Mouse (Mus musculus) intestine, postnatal 0 days (tissue): ENCODE data around the gene Rrn3. TPM values are rescaled to one million over a fixed set of nuclear protein-coding genes. Genes with fewer than 3 reads are reported as not detected.

ENCODE experiments used
- ATAC-seq: fragments of 200-750 bp; cut with Nextera tagmentation; 2 replicates; pipeline ENCODE4 v1.8.0; 2017; ENCODE audit warnings: mild to moderate bottlenecking, moderate TSS enrichment, moderate library complexity
- H3K27ac ChIP-seq: fragments of 300-500 bp; sonication (generic); 2 replicates; pipeline ENCODE4 v1.5.1; 2014; ENCODE audit warnings: mild to moderate bottlenecking, low read depth, low read length, moderate library complexity
- H3K27me3 ChIP-seq: fragments of 300-500 bp; sonication (generic); replicated peaks from 2 replicates; pipeline ENCODE4 v1.6.1; 2014; ENCODE audit warnings: low read length, mixed read lengths; ENCODE audit not compliant: control insufficient read depth, insufficient read depth
- H3K36me3 ChIP-seq: fragments of 300-500 bp; sonication (generic); 2 replicates; pipeline ENCODE4 v1.6.1; 2014; ENCODE audit warnings: mild to moderate bottlenecking, moderate library complexity; ENCODE audit not compliant: control insufficient read depth, insufficient read depth
- H3K4me1 ChIP-seq: fragments of 300-500 bp; sonication (generic); replicated peaks from 2 replicates; pipeline ENCODE4 v1.6.1; 2014; ENCODE audit warnings: antibody characterized with exemption, low read length, mixed read lengths; ENCODE audit not compliant: control insufficient read depth, insufficient read depth
- H3K4me2 ChIP-seq: fragments of 300-500 bp; sonication (generic); replicated peaks from 2 replicates; pipeline ENCODE4 v1.6.1; 2014; ENCODE audit warnings: low read depth, mild to moderate bottlenecking, moderate library complexity
- H3K4me3 ChIP-seq: fragments of 300-500 bp; sonication (generic); 2 replicates; pipeline ENCODE4 v1.5.1; 2014; ENCODE audit warnings: low read depth, low read length
- H3K9ac ChIP-seq: fragments of 300-500 bp; sonication (generic); 2 replicates; pipeline ENCODE4 v1.6.1; 2014; ENCODE audit warnings: mild to moderate bottlenecking, low read depth, low read length
- H3K9me3 ChIP-seq: fragments of 300-500 bp; sonication (generic); 2 replicates; pipeline ENCODE4 v1.6.1; 2016; ENCODE audit warnings: mixed run types; ENCODE audit not compliant: control insufficient read depth
- CTCF ChIP-seq: sonication (generic); IDR thresholded peaks from 2 replicates; pipeline ENCODE4 v1.5.1; 2016; ENCODE audit warnings: low read depth, mild to moderate bottlenecking, control low read depth, antibody characterized with exemption, moderate library complexity
- WGBS: fragments of 180-500 bp; shearing (Covaris S2); extraction: QIAGEN DNeasy Blood & Tissue Kit; methylation state at CpG from one replicate; pipeline ENCODE4 v1.1.7; 2014; 5-methylcytosine and 5-hydroxymethylcytosine counted together
- polyA plus RNA-seq: library from polyadenylated mRNA; unstranded; fragments of >200 nt; fragmentation: Nextera tagmentation; extraction: Ambion mirVana; gene quantifications from 2 replicates; pipeline ENCODE4 v1.2.1, GENCODE M21; 2015

The Rrn3 gene
- polyA plus RNA-seq, 1 experiment from 2014 or later, result 22.6 TPM

DNA sequence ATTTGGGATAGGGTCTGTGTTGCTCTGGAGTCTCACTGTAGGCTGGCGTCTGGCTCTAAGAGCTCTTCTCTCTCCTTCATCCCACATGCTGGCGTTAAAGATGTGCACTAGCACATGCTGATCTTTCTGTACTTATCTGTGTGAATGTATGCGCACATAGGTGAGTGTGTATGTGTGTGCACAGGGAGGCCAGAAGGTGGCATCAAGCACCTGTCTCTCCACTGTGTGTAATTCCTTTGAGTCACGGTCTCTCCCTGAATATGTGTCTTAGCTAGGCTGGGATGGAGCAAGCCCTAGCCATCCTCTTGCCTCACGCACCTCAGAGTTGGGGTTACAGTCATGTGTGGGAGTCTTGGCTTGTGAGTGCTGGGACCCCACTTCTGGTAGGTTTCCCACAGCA, 40.3 kb downstream of the Rrn3 start:
- H3K4me3 ChIP-seq, result no peak overlapping the region

DNA sequence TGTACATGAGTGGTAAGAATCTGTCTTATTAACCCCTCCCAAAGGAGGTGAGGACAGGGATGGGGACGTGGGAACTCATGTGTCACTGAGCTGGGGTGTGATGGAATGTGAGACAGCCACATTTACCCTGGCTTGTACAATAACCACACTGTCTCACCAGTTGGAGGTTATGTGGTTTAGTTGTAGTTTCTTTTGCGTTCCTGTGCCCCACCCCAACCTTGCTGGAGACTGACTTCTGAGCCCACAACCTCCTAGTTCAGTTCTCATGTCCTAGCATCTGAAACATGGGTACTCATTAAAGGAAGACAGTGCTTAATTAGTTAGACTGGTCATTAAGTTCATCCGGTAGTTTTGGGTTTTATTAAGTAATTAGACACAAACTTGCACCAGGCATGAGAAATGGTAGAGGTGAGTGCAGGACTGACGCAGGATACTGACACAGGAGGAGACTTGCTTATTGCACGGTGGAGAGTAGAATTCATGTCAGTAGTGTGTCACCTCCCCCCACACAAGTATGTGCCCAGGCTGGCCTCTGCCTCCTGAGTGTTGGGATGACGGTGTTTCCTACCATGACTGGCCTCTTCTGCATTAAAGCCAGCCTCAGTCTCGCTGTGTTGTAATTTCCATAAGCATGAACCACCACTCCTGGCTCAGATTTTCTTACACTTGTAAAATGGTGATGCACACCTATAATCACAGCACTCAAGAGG, 45.4 kb downstream of the Rrn3 start:
- Histone ChIP-seq H3K4me1 (no peaks in the 10 kb centered on the region), H3K4me2 (no peak overlapping the region), H3K36me3 (peaks cover 37% of the 10 kb centered on the region), H3K4me3 (no peak overlapping the region), H3K27ac (no peak overlapping the region), H3K9ac (no peak overlapping the region), H3K27me3 (no peaks in the 10 kb centered on the region), H3K9me3 (no peaks in the 10 kb centered on the region)
- TF ChIP-seq CTCF, result no peak
- no peak for ATAC-seq
- WGBS, result 77% methylated on average over 7 of the region's 7 CpGs

More for the DNA sequence above, 40.3 kb downstream of the Rrn3 start:
- no peaks in the 10 kb centered on the region for H3K36me3 ChIP-seq
- H3K9me3 ChIP-seq, result no peaks in the 10 kb centered on the region
- no peak overlapping the region for H3K27ac ChIP-seq
- H3K9ac ChIP-seq, result no peak overlapping the region
- no peak for ATAC-seq
- H3K4me1 ChIP-seq, result no peaks in the 10 kb centered on the region
- no peaks in the 10 kb centered on the region for H3K27me3 ChIP-seq
- WGBS, result 95% methylated on average over 5 of the region's 5 CpGs
- peak; percentile 56 for TF ChIP-seq CTCF
- H3K4me2 ChIP-seq, result no peak overlapping the region

DNA sequence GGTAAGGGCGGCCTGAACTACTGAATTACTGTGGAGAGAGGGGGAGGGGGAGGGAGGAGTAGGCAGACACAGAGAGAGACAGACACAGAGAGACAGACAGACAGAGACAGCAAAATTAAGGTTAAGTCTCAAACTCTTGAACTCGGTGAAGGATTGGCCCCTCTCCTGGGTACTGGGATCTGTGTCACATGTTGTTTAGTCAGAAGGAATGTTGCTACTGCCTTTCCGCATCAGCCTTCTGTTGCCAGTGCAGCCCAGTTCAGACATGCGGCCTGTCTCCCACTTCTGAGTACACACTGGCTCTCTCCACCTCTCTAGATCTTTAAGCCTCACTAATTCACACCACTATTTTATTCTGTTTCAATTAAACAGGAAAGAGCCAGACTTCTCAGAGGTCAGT, 46.0 kb downstream of the Rrn3 start:
- H3K4me2 ChIP-seq, result no peak overlapping the region
- H3K9me3 ChIP-seq, result no peaks in the 10 kb centered on the region
- no peak overlapping the region for H3K27ac ChIP-seq
- ATAC-seq, result no peak
- no peak for TF ChIP-seq CTCF
- no peaks in the 10 kb centered on the region for H3K27me3 ChIP-seq
- H3K9ac ChIP-seq, result no peak overlapping the region
- no peaks in the 10 kb centered on the region for H3K4me1 ChIP-seq
- 91% methylated on average over 4 of the region's 4 CpGs for WGBS
- peaks cover 43% of the 10 kb centered on the region for H3K36me3 ChIP-seq
- H3K4me3 ChIP-seq, result no peak overlapping the region

DNA sequence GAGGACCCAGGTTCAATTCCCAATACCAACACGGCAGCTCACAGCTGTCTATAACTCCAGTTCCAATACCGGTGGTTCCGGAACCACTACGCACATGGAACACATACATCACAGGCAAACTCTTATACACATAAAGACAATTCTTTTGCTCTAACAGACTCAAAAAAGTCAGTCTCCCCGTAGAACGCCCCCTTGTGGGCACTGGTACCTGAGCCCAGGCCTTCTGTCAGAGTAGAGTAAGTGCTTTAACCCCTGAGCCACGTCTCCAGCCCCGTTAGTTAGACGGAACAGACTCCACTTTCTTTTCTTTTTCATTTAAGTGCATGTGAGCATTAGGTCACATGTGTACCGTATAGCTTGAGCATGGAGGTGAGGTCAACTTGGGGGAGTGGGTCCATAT, 49.9 kb downstream of the Rrn3 start:
- Histone ChIP-seq H3K4me1 (0 out of 2 replicates have a peak, but pooled peaks cover 4% of the 10 kb centered on the region), H3K9me3 (no peaks in the 10 kb centered on the region), H3K4me3 (no peak overlapping the region), H3K27me3 (no peaks in the 10 kb centered on the region), H3K27ac (no peak overlapping the region), H3K36me3 (peaks cover 80% of the 10 kb centered on the region), H3K9ac (no peak overlapping the region), H3K4me2 (no peak overlapping the region)
- WGBS, result 89% methylated on average over 10 of the region's 10 CpGs
- ATAC-seq, result no peak
- peak; percentile 40 for TF ChIP-seq CTCF

DNA sequence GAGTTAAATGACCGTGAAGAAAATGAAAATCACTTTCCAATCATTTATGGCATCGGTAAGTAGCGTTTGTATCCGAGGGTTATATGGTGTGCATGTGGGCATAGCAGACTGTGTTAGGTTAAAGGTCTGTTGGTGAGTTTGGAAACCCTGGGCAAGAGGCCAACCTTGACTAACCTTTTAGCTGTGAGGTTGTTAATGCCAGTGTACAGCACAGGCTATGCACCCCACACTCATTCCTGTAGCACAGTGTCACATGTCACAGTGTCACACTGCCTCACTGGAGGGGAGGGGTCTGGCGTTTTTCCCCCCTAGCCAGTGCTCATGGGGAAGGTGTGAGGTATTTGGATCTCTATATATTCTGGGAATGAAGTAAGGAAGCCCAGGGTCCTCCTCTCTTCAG, 51.1 kb downstream of the Rrn3 start:
- no peak for TF ChIP-seq CTCF
- ATAC-seq, result peak; percentile 43; the same call in 1 of the 2 replicates
- Histone ChIP-seq H3K4me2 (no peak overlapping the region), H3K4me1 (0 out of 2 replicates have a peak, but pooled peaks cover 4% of the 10 kb centered on the region), H3K4me3 (no peak overlapping the region), H3K9me3 (no peaks in the 10 kb centered on the region), H3K9ac (no peak overlapping the region), H3K27me3 (no peaks in the 10 kb centered on the region), H3K27ac (no peak overlapping the region), H3K36me3 (peaks cover 91% of the 10 kb centered on the region)
- WGBS, result 71% methylated on average over 5 of the region's 5 CpGs

DNA sequence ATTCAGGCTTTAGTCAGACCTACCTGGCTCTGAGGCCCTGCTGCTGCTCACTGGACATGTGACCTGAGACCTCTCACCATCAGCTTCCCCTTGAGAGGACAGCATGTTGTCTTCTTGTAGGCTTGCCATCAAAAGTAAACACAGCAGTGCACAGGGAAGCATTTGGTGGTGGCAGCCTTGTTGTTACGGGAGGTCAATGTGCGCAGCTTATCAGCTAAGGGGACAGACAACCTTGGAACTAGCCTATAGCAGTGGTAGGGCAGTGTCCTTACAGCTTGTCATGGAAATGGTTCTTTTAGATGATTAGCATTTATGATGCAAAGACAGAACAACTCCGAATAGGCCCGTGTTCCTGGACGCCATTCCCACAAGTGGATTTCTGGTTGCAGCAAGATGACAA, 53.9 kb downstream of the Rrn3 start:
- H3K9ac ChIP-seq, result no peak overlapping the region
- H3K4me1 ChIP-seq, result 0 out of 2 replicates have a peak, but pooled peaks cover 4% of the 10 kb centered on the region
- no peak for TF ChIP-seq CTCF
- H3K27ac ChIP-seq, result peak overlapping the region; percentile 73
- 47% methylated on average over 5 of the region's 5 CpGs for WGBS
- H3K36me3 ChIP-seq, result peaks cover 92% of the 10 kb centered on the region
- H3K4me3 ChIP-seq, result no peak overlapping the region
- H3K4me2 ChIP-seq, result no peak overlapping the region
- no peaks in the 10 kb centered on the region for H3K9me3 ChIP-seq
- H3K27me3 ChIP-seq, result no peaks in the 10 kb centered on the region
- ATAC-seq, result peak; percentile 81

DNA sequence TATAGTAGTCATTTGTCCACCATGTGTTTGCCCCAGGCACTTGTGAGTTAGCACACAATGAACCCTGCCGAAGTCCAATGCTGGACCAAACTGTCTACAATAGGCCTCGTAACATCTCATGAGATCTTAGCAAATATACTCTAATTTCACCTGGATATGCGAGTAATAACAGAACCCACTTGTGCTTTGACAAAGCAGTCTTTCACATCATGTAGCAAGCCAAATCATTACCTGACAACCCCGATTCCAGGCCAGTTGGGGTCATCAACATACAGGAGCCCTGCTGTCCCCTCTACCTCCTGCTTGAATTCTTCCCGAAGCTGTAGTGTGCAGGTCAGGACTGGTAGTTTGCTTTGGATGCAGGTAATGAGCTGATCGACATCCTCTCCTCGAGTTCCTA, 59.5 kb downstream of the Rrn3 start:
- TF ChIP-seq CTCF, result no peak
- Histone ChIP-seq H3K4me1 (no peaks in the 10 kb centered on the region), H3K27ac (no peak overlapping the region; the same call in 1 of the 2 replicates), H3K27me3 (no peaks in the 10 kb centered on the region), H3K9ac (no peak overlapping the region), H3K4me2 (no peak overlapping the region), H3K9me3 (no peaks in the 10 kb centered on the region), H3K4me3 (no peak overlapping the region), H3K36me3 (peaks cover 92% of the 10 kb centered on the region)
- WGBS, result 91% methylated on average over 7 of the region's 7 CpGs
- ATAC-seq, result no peak
